Mouse (Mus musculus): ENCODE data around the gene Tpst2. TPM values are rescaled to one million over a fixed set of nuclear protein-coding genes. Genes with fewer than 3 reads are reported as not detected.

The Tpst2 gene
- polyA plus RNA-seq, 1 experiment from 2014 or later = 36.2 TPM

DNA sequence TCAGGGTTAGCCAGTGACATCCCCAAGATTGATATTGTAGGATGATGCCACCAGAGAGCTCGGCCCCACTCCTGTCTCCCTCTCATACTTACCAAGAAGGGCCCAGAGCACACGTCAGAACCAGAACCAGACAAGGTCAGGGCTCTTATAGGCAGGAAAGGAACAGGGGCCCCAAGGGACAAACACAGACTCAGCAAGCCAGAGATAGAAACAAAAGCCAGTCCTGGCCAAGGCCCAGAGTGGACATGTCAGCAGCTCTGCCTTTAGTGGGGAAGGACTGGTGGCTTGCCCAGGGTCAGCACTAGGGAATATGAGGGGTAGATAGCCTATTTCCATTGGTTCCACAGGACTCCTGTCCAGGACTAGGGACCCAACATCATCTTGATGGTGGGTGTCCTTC, 24.1 kb upstream of the Tpst2 start, which contains the start of gene Cryba4:
Gene Cryba4 (minus strand): TSS at position 119 of the 400 bp plus-strand sequence.
- Histone ChIP-seq H3K4me2 (ENCODE audit: low read depth, low read length) (peak within 1 kb of the TSS; percentile 26; the same call in 1 of the 2 replicates), H3K27ac (ENCODE audit: low read depth) (peak within 1 kb of the TSS; percentile 66), H3K9me3 (ENCODE audit: low read length) (no peaks in the 10 kb centered on the region), H3K27me3 (ENCODE audit: insufficient read depth, low read length) (no peaks in the 10 kb centered on the region), H3K4me1 (ENCODE audit: insufficient read depth) (peaks cover 29% of the 10 kb centered on the region), H3K4me3 (ENCODE audit: low read depth, low read length) (no peak within 1 kb of the TSS), H3K9ac (replicated peaks) (no peak within 1 kb of the TSS), H3K36me3 (replicated peaks; ENCODE audit: insufficient read depth, low read length) (no peaks in the 10 kb centered on the region)
- ATAC-seq (no peak), DNase-seq (no peak)
- TF ChIP-seq CTCF (IDR thresholded peaks at IDR 0.05; ENCODE audit: low read depth) (no peak), EP300 (IDR thresholded peaks at IDR 0.05; ENCODE audit: low read depth) (no peak)
- WGBS (ENCODE audit: insufficient replicate concordance) = 63% methylated on average over 2 of the region's 2 CpGs

GRCm38 (mm10) chr5:112253169-112253568, 23.3 kb upstream of the Tpst2 start:
- Histone ChIP-seq H3K4me2 (ENCODE audit: low read depth, low read length) (peak overlapping the region; percentile 26; the same call in 1 of the 2 replicates), H3K27ac (ENCODE audit: low read depth) (peak overlapping the region; percentile 66)

DNA sequence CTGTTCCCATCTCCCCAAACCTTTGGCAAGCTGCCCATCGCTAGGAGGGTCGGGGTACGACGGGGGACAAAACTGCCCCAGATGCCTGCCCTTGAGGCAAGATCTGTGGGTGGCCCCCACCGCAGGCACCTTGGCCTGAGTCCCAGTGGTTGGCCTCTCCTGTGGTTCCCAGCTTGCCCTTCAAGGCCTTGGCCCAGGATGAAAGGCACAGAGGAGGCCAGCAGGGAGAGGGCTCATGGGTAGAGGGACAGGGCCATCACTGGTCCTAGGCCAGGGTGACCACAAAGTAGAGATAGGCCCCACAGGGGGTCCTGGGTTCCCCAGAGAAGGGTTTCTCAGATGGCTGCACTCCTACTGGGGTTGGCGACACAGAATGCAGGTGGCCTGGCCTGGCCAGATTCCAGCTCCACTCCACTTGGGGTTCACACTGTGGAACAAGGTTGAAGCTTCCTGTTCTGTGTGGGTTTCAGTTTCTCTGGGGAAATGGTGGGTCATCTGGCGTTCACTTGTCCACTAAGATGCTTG, 22.1 kb upstream of the Tpst2 start:
- no peak overlapping the region for H3K4me3 ChIP-seq (ENCODE audit: low read depth, low read length)
- no peak overlapping the region for H3K27ac ChIP-seq (ENCODE audit: low read depth)
- no peak for DNase-seq
- H3K4me2 ChIP-seq (ENCODE audit: low read depth, low read length) = no peak overlapping the region
- peaks cover 29% of the 10 kb centered on the region for H3K4me1 ChIP-seq (ENCODE audit: insufficient read depth)
- H3K36me3 ChIP-seq (replicated peaks; ENCODE audit: insufficient read depth, low read length) = no peaks in the 10 kb centered on the region
- no peak overlapping the region for H3K9ac ChIP-seq (replicated peaks)
- H3K27me3 ChIP-seq (ENCODE audit: insufficient read depth, low read length) = no peaks in the 10 kb centered on the region
- TF ChIP-seq CTCF (IDR thresholded peaks at IDR 0.05; ENCODE audit: low read depth) (no peak), EP300 (IDR thresholded peaks at IDR 0.05; ENCODE audit: low read depth) (no peak)
- WGBS (ENCODE audit: insufficient replicate concordance) = 53% methylated on average over 7 of the region's 7 CpGs
- ATAC-seq = no peak
- H3K9me3 ChIP-seq (ENCODE audit: low read length) = no peaks in the 10 kb centered on the region

More at GRCm38 (mm10) chr5:112253169-112253568, 23.3 kb upstream of the Tpst2 start:
- WGBS (ENCODE audit: insufficient replicate concordance) = 52% methylated on average over 8 of the region's 8 CpGs
- H3K9ac ChIP-seq (replicated peaks) = no peak overlapping the region
- no peaks in the 10 kb centered on the region for H3K9me3 ChIP-seq (ENCODE audit: low read length)
- no peaks in the 10 kb centered on the region for H3K36me3 ChIP-seq (replicated peaks; ENCODE audit: insufficient read depth, low read length)
- peaks cover 29% of the 10 kb centered on the region for H3K4me1 ChIP-seq (ENCODE audit: insufficient read depth)
- ATAC-seq (peak; percentile 84), DNase-seq (peak; percentile 64)
- TF ChIP-seq CTCF (IDR thresholded peaks at IDR 0.05; ENCODE audit: low read depth) (no peak), EP300 (IDR thresholded peaks at IDR 0.05; ENCODE audit: low read depth) (no peak)
- no peaks in the 10 kb centered on the region for H3K27me3 ChIP-seq (ENCODE audit: insufficient read depth, low read length)
- no peak overlapping the region for H3K4me3 ChIP-seq (ENCODE audit: low read depth, low read length)

DNA sequence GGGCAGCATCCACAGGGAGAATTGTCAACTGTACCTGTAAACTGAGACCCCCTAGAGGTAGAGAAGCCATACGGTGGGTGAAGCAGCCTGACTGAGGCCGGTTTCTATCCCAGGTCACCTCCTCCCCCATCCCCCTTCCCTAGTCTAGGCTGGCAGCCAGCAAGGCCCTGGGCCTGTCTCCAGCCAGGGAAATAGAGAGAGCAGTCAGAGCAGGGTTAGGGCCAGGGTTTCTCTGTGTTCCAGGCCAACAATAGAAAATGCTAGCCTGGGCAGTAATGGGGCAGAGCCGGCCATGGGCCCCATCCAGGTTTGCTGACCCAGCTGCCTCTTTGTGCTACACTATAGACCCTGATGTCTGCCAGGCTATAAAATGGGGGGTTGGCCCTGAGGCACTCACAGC, 21.1 kb upstream of the Tpst2 start, which contains the start of gene Crybb1:
Gene Crybb1 (plus strand): TSS at position 390 of the 400 bp plus-strand sequence.
- H3K36me3 ChIP-seq (replicated peaks; ENCODE audit: insufficient read depth, low read length) = no peaks in the 10 kb centered on the region
- peaks cover 29% of the 10 kb centered on the region for H3K4me1 ChIP-seq (ENCODE audit: insufficient read depth)
- no peak within 1 kb of the TSS for H3K27ac ChIP-seq (ENCODE audit: low read depth)
- H3K9me3 ChIP-seq (ENCODE audit: low read length) = no peaks in the 10 kb centered on the region
- H3K4me2 ChIP-seq (ENCODE audit: low read depth, low read length) = no peak within 1 kb of the TSS
- H3K9ac ChIP-seq (replicated peaks) = no peak within 1 kb of the TSS
- DNase-seq (no peak), ATAC-seq (no peak)
- H3K27me3 ChIP-seq (ENCODE audit: insufficient read depth, low read length) = no peaks in the 10 kb centered on the region
- TF ChIP-seq CTCF (IDR thresholded peaks at IDR 0.05; ENCODE audit: low read depth) (no peak), EP300 (IDR thresholded peaks at IDR 0.05; ENCODE audit: low read depth) (no peak)
- H3K4me3 ChIP-seq (ENCODE audit: low read depth, low read length) = no peak within 1 kb of the TSS
- WGBS (ENCODE audit: insufficient replicate concordance) = 57% methylated on average over 3 of the region's 3 CpGs

DNA sequence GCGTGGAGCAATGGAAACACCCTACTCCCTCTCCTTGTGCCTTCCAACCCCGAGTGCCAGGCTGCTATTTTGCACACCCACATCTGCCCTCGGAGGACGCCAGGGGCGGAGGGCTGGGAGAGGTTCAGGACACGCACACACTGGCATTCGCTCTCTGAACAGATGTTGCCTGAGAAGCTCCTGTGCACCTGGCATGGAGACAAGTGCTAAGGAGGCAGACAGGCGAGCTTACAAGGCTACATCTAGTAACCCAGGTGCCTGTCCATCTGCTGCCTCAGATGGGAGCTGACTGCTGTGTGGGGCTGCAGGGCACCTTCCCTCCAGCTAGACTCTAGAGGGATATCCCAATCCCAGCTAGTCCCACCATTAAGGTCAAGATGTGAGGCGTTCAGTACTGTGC, 20.0 kb upstream of the Tpst2 start:
- Histone ChIP-seq H3K27me3 (ENCODE audit: insufficient read depth, low read length) (no peaks in the 10 kb centered on the region), H3K9ac (replicated peaks) (no peak overlapping the region), H3K36me3 (replicated peaks; ENCODE audit: insufficient read depth, low read length) (no peaks in the 10 kb centered on the region), H3K4me3 (ENCODE audit: low read depth, low read length) (no peak overlapping the region), H3K27ac (ENCODE audit: low read depth) (no peak overlapping the region), H3K4me2 (ENCODE audit: low read depth, low read length) (no peak overlapping the region), H3K9me3 (ENCODE audit: low read length) (no peaks in the 10 kb centered on the region), H3K4me1 (ENCODE audit: insufficient read depth) (peaks cover 28% of the 10 kb centered on the region)
- ATAC-seq (no peak), DNase-seq (no peak)
- 82% methylated on average over 9 of the region's 9 CpGs for WGBS (ENCODE audit: insufficient replicate concordance)
- no peak for TF ChIP-seq CTCF (IDR thresholded peaks at IDR 0.05; ENCODE audit: low read depth)
- no peak for TF ChIP-seq EP300 (IDR thresholded peaks at IDR 0.05; ENCODE audit: low read depth)

- DNase-seq (no peak), ATAC-seq (no peak)
- TF ChIP-seq CTCF (IDR thresholded peaks at IDR 0.05; ENCODE audit: low read depth) = no peak
- no peak for TF ChIP-seq EP300 (IDR thresholded peaks at IDR 0.05; ENCODE audit: low read depth)
- no peak overlapping the region for H3K4me3 ChIP-seq (ENCODE audit: low read depth, low read length)
- no peak overlapping the region for H3K27ac ChIP-seq (ENCODE audit: low read depth)
- H3K4me2 ChIP-seq (ENCODE audit: low read depth, low read length) = no peak overlapping the region
- no peaks in the 10 kb centered on the region for H3K27me3 ChIP-seq (ENCODE audit: insufficient read depth, low read length)
- H3K4me1 ChIP-seq (ENCODE audit: insufficient read depth) = peaks cover 15% of the 10 kb centered on the region
- no peaks in the 10 kb centered on the region for H3K36me3 ChIP-seq (replicated peaks; ENCODE audit: insufficient read depth, low read length)
- no peak overlapping the region for H3K9ac ChIP-seq (replicated peaks)
- WGBS (ENCODE audit: insufficient replicate concordance) = 86% methylated on average over 3 of the region's 3 CpGs
- no peaks in the 10 kb centered on the region for H3K9me3 ChIP-seq (ENCODE audit: low read length)
Measured at GRCm38 (mm10) chr5:112257896-112258295, 18.6 kb upstream of the Tpst2 start.

Data from liver, postnatal 0 days (tissue).